Mouse (Mus musculus) limb, embryonic 10.5 days (tissue): ENCODE data around the gene Tcp11l2. TPM values are rescaled to one million over a fixed set of nuclear protein-coding genes. Genes with fewer than 3 reads are reported as not detected.
A peak's percentile ranks its signal among the peaks of the same experiment; 100 is the strongest.

Source experiments
- DNase-seq: peaks from one replicate; pipeline ENCODE4 v3.0.0-alpha.2; 2017; ENCODE audit warnings: low spot score
- H3K27ac ChIP-seq: fragments of 300-500 bp; sonication (generic); 2 replicates; pipeline ENCODE4 v1.5.1; 2016; ENCODE audit warnings: mild to moderate bottlenecking
- H3K27me3 ChIP-seq: fragments of 300-500 bp; sonication (generic); 2 replicates; pipeline ENCODE4 v1.6.1; 2016; ENCODE audit warnings: low read depth, mild to moderate bottlenecking; ENCODE audit not compliant: poor library complexity, severe bottlenecking
- H3K36me3 ChIP-seq: fragments of 300-500 bp; sonication (generic); 2 replicates; pipeline ENCODE4 v1.6.1; 2016; ENCODE audit warnings: mild to moderate bottlenecking, moderate library complexity
- H3K4me1 ChIP-seq: fragments of 300-500 bp; sonication (generic); 2 replicates; pipeline ENCODE4 v1.6.1; 2016
- H3K4me3 ChIP-seq: fragments of 300-500 bp; sonication (generic); 2 replicates; pipeline ENCODE4 v1.5.1; 2016; ENCODE audit warnings: mild to moderate bottlenecking, moderate library complexity
- H3K9me3 ChIP-seq: fragments of 300-500 bp; sonication (generic); replicated peaks from 2 replicates; pipeline ENCODE4 v1.6.1; 2016; ENCODE audit warnings: mild to moderate bottlenecking
- WGBS: fragments of 180-500 bp; shearing (Covaris S2); methylation state at CpG from one replicate; pipeline ENCODE4 v1.1.7; 2016; 5-methylcytosine and 5-hydroxymethylcytosine counted together
- polyA plus RNA-seq: library from polyadenylated mRNA; unstranded; fragments of >200 nt; fragmentation: Nextera tagmentation; extraction: Ambion mirVana; gene quantifications from 2 replicates; pipeline ENCODE4 v1.2.1, GENCODE M21; 2016

Tcp11l2 gene
- 1.2 and 4.2 TPM in 2 replicates for polyA plus RNA-seq

GRCm38 (mm10) chr10:84576395-84577070, at the start of gene Tcp11l2:
Gene Tcp11l2, plus strand, starts transcription at chr10:84576626.
- WGBS, result 1% methylated on average over 46 of the region's 46 CpGs
- H3K27ac ChIP-seq, result peak within 1 kb of the TSS; percentile 90

GRCm38 (mm10) chr10:84527070-84527469, 49.4 kb upstream of the Tcp11l2 start:
- Histone ChIP-seq H3K36me3 (peaks cover 93% of the 10 kb centered on the region), H3K4me3 (no peak overlapping the region), H3K27me3 (no peaks in the 10 kb centered on the region), H3K9me3 (no peaks in the 10 kb centered on the region), H3K4me1 (peaks cover 19% of the 10 kb centered on the region), H3K27ac (no peak overlapping the region)
- WGBS, result 85% methylated on average over 5 of the region's 5 CpGs
- DNase-seq, result no peak

More at GRCm38 (mm10) chr10:84576395-84577070, at the start of gene Tcp11l2:
- H3K9me3 ChIP-seq, result no peaks in the 10 kb centered on the region
- 0 out of 2 replicates have a peak, but pooled peaks cover 8% of the 10 kb centered on the region for H3K27me3 ChIP-seq
- H3K36me3 ChIP-seq, result no peaks in the 10 kb centered on the region
- H3K4me3 ChIP-seq, result peak within 1 kb of the TSS; percentile 73
- DNase-seq, result peak; percentile 90
- peaks cover 16% of the 10 kb centered on the region for H3K4me1 ChIP-seq

- no peak for DNase-seq
- peaks cover 93% of the 10 kb centered on the region for H3K36me3 ChIP-seq
- H3K27ac ChIP-seq, result no peak overlapping the region
- no peaks in the 10 kb centered on the region for H3K9me3 ChIP-seq
- WGBS, result 85% methylated on average over 12 of the region's 12 CpGs
- no peak overlapping the region for H3K4me3 ChIP-seq
- no peaks in the 10 kb centered on the region for H3K27me3 ChIP-seq
- H3K4me1 ChIP-seq, result peaks cover 24% of the 10 kb centered on the region
Measured at GRCm38 (mm10) chr10:84527631-84528030, 48.8 kb upstream of the Tcp11l2 start.

- Histone ChIP-seq H3K27ac (no peak overlapping the region), H3K4me3 (0 out of 2 replicates have a peak overlapping the region, but pooled peaks have one; percentile 0), H3K9me3 (no peaks in the 10 kb centered on the region), H3K36me3 (peaks cover 68% of the 10 kb centered on the region), H3K27me3 (no peaks in the 10 kb centered on the region), H3K4me1 (peaks cover 37% of the 10 kb centered on the region)
- no peak for DNase-seq
- 96% methylated on average over 8 of the region's 8 CpGs for WGBS
Measured at GRCm38 (mm10) chr10:84530388-84530787, 46.0 kb upstream of the Tcp11l2 start.

GRCm38 (mm10) chr10:84531576-84531975, 44.9 kb upstream of the Tcp11l2 start:
- Histone ChIP-seq H3K4me3 (peak overlapping the region; percentile 96), H3K9me3 (no peaks in the 10 kb centered on the region), H3K27ac (peak overlapping the region; percentile 98; the same call in 1 of the 2 replicates), H3K27me3 (no peaks in the 10 kb centered on the region), H3K4me1 (peaks cover 37% of the 10 kb centered on the region), H3K36me3 (peaks cover 56% of the 10 kb centered on the region)
- no peak for DNase-seq
- 86% methylated on average over 4 of the region's 4 CpGs for WGBS

GRCm38 (mm10) chr10:84532191-84532889, 44.1 kb upstream of the Tcp11l2 start:
- peak overlapping the region; percentile 96 for H3K4me3 ChIP-seq
- peaks cover 48% of the 10 kb centered on the region for H3K36me3 ChIP-seq
- H3K4me1 ChIP-seq, result peaks cover 37% of the 10 kb centered on the region
- H3K9me3 ChIP-seq, result no peaks in the 10 kb centered on the region
- H3K27ac ChIP-seq, result peak overlapping the region; percentile 98
- WGBS, result 83% methylated on average over 16 of the region's 16 CpGs
- H3K27me3 ChIP-seq, result no peaks in the 10 kb centered on the region
- DNase-seq, result no peak

- Histone ChIP-seq H3K4me3 (peak overlapping the region; percentile 96), H3K27ac (peak overlapping the region; percentile 98), H3K27me3 (no peaks in the 10 kb centered on the region), H3K9me3 (no peaks in the 10 kb centered on the region), H3K36me3 (peaks cover 40% of the 10 kb centered on the region), H3K4me1 (peaks cover 37% of the 10 kb centered on the region)
- peak; percentile 80 for DNase-seq
- under 1% methylated on average over 71 of the region's 72 CpGs for WGBS
Measured at GRCm38 (mm10) chr10:84532911-84533882, 43.2 kb upstream of the Tcp11l2 start.

GRCm38 (mm10) chr10:84533912-84534671, 42.3 kb upstream of the Tcp11l2 start, which contains the start of gene Ckap4:
Gene Ckap4, minus strand, starts transcription at chr10:84534062.
- H3K4me3 ChIP-seq, result peak within 1 kb of the TSS; percentile 96

GRCm38 (mm10) chr10:84535458-84535857, 41.0 kb upstream of the Tcp11l2 start:
- Histone ChIP-seq H3K4me1 (peaks cover 35% of the 10 kb centered on the region), H3K27ac (no peak overlapping the region), H3K9me3 (no peaks in the 10 kb centered on the region), H3K4me3 (no peak overlapping the region), H3K27me3 (no peaks in the 10 kb centered on the region), H3K36me3 (peaks cover 19% of the 10 kb centered on the region)
- no peak for DNase-seq
- 87% methylated on average over 5 of the region's 5 CpGs for WGBS

More at GRCm38 (mm10) chr10:84533912-84534671, 42.3 kb upstream of the Tcp11l2 start, which contains the start of gene Ckap4:
- no peaks in the 10 kb centered on the region for H3K9me3 ChIP-seq
- DNase-seq, result peak; percentile 84
- H3K27ac ChIP-seq, result peak within 1 kb of the TSS; percentile 98
- H3K36me3 ChIP-seq, result peaks cover 31% of the 10 kb centered on the region
- H3K4me1 ChIP-seq, result peaks cover 37% of the 10 kb centered on the region
- under 1% methylated on average over 63 of the region's 64 CpGs for WGBS
- no peaks in the 10 kb centered on the region for H3K27me3 ChIP-seq

GRCm38 (mm10) chr10:84535859-84536258, 40.6 kb upstream of the Tcp11l2 start:
- Histone ChIP-seq H3K9me3 (no peaks in the 10 kb centered on the region), H3K27me3 (no peaks in the 10 kb centered on the region), H3K4me3 (no peak overlapping the region), H3K36me3 (peaks cover 15% of the 10 kb centered on the region), H3K4me1 (peaks cover 31% of the 10 kb centered on the region), H3K27ac (no peak overlapping the region)
- WGBS, result 78% methylated on average over 4 of the region's 4 CpGs
- no peak for DNase-seq

- Histone ChIP-seq H3K9me3 (no peaks in the 10 kb centered on the region), H3K27ac (no peak overlapping the region), H3K4me1 (peaks cover 16% of the 10 kb centered on the region), H3K27me3 (no peaks in the 10 kb centered on the region), H3K36me3 (no peaks in the 10 kb centered on the region), H3K4me3 (no peak overlapping the region)
- DNase-seq, result no peak
- 91% methylated on average over 6 of the region's 6 CpGs for WGBS
Measured at GRCm38 (mm10) chr10:84539651-84540050, 36.8 kb upstream of the Tcp11l2 start.
